Mouse (Mus musculus): ENCODE measurements around the gene Gm42517. TPM values are rescaled to one million over a fixed set of nuclear protein-coding genes. Genes with fewer than 3 reads are reported as not detected.

Gene Gm42517
- polyA plus RNA-seq (2015; fragmentation: Nextera tagmentation; extraction: Ambion mirVana) = not detected in 2 replicates

DNA sequence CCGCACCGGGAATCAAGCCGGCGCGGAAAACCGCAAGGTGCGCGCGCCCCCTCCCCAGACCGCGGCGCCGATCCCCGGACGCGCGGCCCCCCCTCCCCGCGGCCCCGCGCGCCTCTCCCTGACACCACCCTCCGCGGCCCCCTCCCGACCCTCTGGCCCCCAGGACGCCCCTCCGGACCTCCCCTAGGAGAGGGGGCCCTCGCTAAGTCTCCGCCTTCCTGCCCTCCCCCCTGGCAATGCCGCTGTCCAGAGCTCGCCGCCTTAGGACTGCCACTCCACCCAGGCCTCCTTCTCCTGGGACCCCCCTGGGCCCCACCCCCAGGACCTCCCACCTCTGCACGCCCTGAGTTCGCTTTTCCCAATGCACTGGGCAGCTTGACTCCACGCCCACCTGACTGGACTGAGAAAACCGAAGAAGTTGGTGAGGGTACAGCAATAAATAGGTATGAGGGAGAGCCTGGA is at the start of gene Gm42517:
TSS of gene Gm42517 (minus strand) at position 52 of the 462 bp plus-strand sequence.
- WGBS = 2% methylated on average over 19 of the region's 36 CpGs
- peak within 1 kb of the TSS; percentile 97 for H3K4me2 ChIP-seq

DNA sequence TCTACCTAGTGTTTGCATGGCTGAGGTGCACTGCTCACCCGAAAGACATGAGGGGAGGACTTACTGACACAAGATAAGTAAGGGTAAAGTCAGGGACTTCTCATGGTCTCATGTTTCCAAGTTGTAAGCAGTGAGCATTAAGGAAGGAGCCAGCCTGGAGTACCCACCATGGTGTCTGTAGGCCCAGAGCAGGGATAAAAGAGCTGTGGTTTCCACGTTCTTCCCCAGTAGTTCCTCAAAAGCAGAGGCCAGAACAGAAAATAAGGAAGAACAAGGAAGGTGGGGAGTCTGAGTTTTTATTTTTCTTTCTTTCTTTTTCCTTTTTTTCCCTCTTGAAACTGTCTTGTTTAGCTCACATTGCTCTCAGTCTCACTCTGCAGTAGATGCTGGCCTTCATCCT is 47.0 kb upstream of the Gm42517 start:
- WGBS = 65% methylated on average over 2 of the region's 2 CpGs
- H3K27ac ChIP-seq = no peak overlapping the region
- no peak overlapping the region for H3K9ac ChIP-seq
- no peaks in the 10 kb centered on the region for H3K9me3 ChIP-seq
- no peaks in the 10 kb centered on the region for H3K4me1 ChIP-seq
- H3K36me3 ChIP-seq = no peaks in the 10 kb centered on the region
- no peak overlapping the region for H3K4me3 ChIP-seq
- no peak overlapping the region for H3K4me2 ChIP-seq
- no peak for ATAC-seq (ENCODE audit: borderline replicate concordance, extremely low read depth, low FRiP score, low TSS enrichment)
- H3K27me3 ChIP-seq = no peaks in the 10 kb centered on the region

More for the DNA sequence above, at the start of gene Gm42517:
- peak; percentile 29; the same call in 1 of the 2 replicates for ATAC-seq (ENCODE audit: borderline replicate concordance, extremely low read depth, low FRiP score, low TSS enrichment)
- no peak within 1 kb of the TSS for H3K27ac ChIP-seq
- H3K27me3 ChIP-seq = peaks cover 97% of the 10 kb centered on the region
- H3K36me3 ChIP-seq = no peaks in the 10 kb centered on the region
- H3K9ac ChIP-seq = peak within 1 kb of the TSS; percentile 22; the same call in 1 of the 2 replicates
- H3K9me3 ChIP-seq = no peaks in the 10 kb centered on the region
- peaks cover 32% of the 10 kb centered on the region for H3K4me1 ChIP-seq
- H3K4me3 ChIP-seq = peak within 1 kb of the TSS; percentile 52

DNA sequence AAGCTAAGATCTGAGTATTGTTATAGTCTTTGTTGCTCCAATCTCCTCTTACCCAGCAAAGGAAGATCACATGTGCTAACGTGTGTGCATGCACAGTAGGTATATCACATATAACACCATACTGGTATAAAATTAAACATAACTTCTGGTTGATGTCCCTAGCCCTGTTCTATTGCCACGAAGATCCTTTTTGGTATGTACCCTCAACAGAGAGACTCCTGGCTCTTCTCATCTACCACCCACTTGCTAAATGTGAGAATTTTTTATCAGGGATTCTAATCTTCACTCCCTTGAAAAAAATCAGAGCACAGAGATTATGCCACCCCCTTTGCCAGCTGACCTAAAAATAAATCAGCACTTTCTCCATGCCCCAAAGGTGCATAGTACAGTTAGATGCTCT is 39.3 kb upstream of the Gm42517 start:
- 81% methylated on average over 2 of the region's 2 CpGs for WGBS
- ATAC-seq (ENCODE audit: borderline replicate concordance, extremely low read depth, low FRiP score, low TSS enrichment) = no peak
- Histone ChIP-seq H3K27ac (no peak overlapping the region), H3K9ac (no peak overlapping the region), H3K4me2 (no peak overlapping the region), H3K4me3 (no peak overlapping the region), H3K4me1 (no peaks in the 10 kb centered on the region), H3K9me3 (no peaks in the 10 kb centered on the region), H3K36me3 (no peaks in the 10 kb centered on the region), H3K27me3 (no peaks in the 10 kb centered on the region)

DNA sequence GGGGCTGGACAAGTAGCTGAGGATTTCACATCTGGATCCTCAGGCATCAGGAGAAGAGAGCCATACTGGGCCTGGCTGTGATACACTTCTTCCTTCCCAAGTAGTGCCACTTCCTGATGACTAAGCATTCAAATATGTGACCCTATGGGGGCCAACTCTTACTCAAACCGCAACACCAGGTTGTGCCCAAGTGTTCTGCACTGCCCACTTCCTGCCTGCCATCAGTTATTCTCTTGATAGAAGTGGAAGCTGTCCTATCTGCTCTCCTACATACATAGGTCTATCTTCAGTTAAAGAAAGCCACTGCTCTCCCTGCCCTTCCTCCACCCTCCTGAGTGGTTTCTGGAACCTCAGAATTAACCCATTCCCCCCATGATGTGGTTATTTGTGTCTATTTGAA is 37.7 kb upstream of the Gm42517 start:
- no peaks in the 10 kb centered on the region for H3K4me1 ChIP-seq

DNA sequence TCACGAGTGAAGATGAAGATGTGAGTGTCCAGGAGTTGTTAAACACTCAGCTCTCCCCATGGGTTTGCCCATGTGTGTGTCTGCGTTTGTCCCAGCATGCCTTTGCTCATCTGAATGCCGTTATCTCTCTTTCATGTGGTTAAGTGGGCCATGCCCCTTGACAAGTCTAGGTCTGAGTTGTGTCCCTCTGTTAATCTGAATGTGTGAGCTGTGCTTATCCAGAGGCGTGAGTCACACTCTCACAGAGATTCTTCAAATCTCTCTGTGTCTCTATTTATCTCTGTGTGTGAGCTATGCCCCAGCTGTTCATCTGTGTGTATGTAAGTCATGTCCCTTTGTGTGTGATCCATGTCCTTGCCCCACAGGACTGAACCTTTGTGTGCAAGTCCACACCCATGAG is 35.7 kb upstream of the Gm42517 start:
- 61% methylated on average over 4 of the region's 4 CpGs for WGBS
- no peaks in the 10 kb centered on the region for H3K4me1 ChIP-seq
- ATAC-seq (ENCODE audit: borderline replicate concordance, extremely low read depth, low FRiP score, low TSS enrichment) = no peak

More for the DNA sequence above, 37.7 kb upstream of the Gm42517 start:
- Histone ChIP-seq H3K4me2 (no peak overlapping the region), H3K36me3 (no peaks in the 10 kb centered on the region), H3K9me3 (no peaks in the 10 kb centered on the region), H3K27me3 (no peaks in the 10 kb centered on the region), H3K4me3 (no peak overlapping the region), H3K27ac (no peak overlapping the region), H3K9ac (no peak overlapping the region)
- ATAC-seq (ENCODE audit: borderline replicate concordance, extremely low read depth, low FRiP score, low TSS enrichment) = no peak
- 56% methylated on average over 1 of the region's 1 CpGs for WGBS

DNA sequence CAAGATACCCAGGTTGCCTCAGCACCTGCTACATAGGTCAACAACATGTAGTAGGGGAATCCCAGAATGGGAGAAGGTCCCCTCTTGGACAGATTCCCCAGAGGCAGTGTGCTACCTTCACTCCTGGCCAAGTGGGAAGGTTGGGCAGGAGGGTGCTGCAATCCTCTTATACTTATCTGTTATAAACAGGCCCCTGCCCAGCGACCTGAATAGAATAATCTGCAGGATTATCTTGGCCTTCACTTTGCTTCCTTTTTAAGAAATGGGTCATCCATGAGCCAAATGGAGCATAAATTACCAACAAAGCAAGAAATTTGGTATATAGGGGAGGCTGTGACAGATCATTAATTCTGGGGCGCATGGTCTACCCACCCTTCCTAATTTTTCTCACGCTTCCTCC is 22.0 kb upstream of the Gm42517 start:
- 67% methylated on average over 3 of the region's 3 CpGs for WGBS
- no peak for ATAC-seq (ENCODE audit: borderline replicate concordance, extremely low read depth, low FRiP score, low TSS enrichment)
- H3K27ac ChIP-seq = no peak overlapping the region

More for the DNA sequence above, 35.7 kb upstream of the Gm42517 start:
- Histone ChIP-seq H3K27me3 (no peaks in the 10 kb centered on the region), H3K27ac (no peak overlapping the region), H3K9ac (no peak overlapping the region), H3K4me3 (no peak overlapping the region), H3K9me3 (no peaks in the 10 kb centered on the region), H3K4me2 (no peak overlapping the region), H3K36me3 (no peaks in the 10 kb centered on the region)

DNA sequence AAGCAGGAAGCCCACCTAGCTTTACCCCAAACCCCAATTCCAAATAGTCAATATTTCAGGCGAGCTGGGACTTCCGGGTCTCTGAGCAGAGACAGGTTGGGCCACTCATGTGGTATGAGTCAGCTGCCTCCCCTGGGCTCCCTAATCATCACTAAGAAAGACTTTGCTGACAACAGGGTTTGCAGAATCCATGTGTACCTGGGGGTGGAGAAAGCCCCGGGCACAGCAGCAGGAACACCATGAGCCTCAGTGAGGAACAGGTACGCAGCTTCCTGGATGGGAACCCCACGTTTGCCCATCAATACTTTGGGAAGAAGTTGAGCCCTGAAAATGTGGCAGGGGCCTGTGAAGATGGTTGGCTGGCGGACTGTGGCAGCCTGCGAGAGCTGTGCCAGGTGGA is 20.5 kb upstream of the Gm42517 start, which contains the start of gene Pde6b:
TSS of gene Pde6b (plus strand) at position 191 of the 400 bp plus-strand sequence.
- Histone ChIP-seq H3K36me3 (no peaks in the 10 kb centered on the region), H3K4me1 (no peaks in the 10 kb centered on the region), H3K4me3 (no peak within 1 kb of the TSS), H3K9me3 (no peaks in the 10 kb centered on the region), H3K27me3 (no peaks in the 10 kb centered on the region), H3K9ac (no peak within 1 kb of the TSS), H3K4me2 (no peak within 1 kb of the TSS), H3K27ac (no peak within 1 kb of the TSS)
- WGBS = 69% methylated on average over 7 of the region's 7 CpGs
- ATAC-seq (ENCODE audit: borderline replicate concordance, extremely low read depth, low FRiP score, low TSS enrichment) = no peak

More for the DNA sequence above, 22.0 kb upstream of the Gm42517 start:
- Histone ChIP-seq H3K4me3 (no peak overlapping the region), H3K9me3 (no peaks in the 10 kb centered on the region), H3K27me3 (no peaks in the 10 kb centered on the region), H3K36me3 (no peaks in the 10 kb centered on the region), H3K4me1 (no peaks in the 10 kb centered on the region), H3K4me2 (no peak overlapping the region), H3K9ac (no peak overlapping the region)

DNA sequence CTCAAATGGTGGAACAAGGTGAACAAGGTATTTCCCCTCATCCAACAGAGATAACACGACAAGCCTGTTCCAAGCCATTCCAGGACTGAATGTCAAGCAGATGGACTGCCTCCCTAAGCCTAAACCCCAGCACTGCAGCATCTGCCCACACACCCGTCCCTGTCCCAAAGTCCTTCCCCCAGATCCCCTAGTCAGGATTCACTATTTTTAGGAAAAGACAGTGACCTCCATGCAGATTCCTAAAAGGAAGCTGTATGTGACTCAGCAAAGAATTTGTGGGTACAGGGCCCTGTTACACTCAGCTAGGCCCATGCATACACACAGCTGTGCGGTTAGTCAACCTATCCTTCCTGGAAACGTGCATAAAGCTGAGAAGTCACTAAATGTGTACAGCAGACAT is 18.7 kb upstream of the Gm42517 start:
- Histone ChIP-seq H3K36me3 (no peaks in the 10 kb centered on the region), H3K4me3 (no peak overlapping the region), H3K27me3 (no peaks in the 10 kb centered on the region), H3K27ac (no peak overlapping the region), H3K9me3 (no peaks in the 10 kb centered on the region), H3K4me1 (no peaks in the 10 kb centered on the region), H3K9ac (no peak overlapping the region), H3K4me2 (no peak overlapping the region)
- no peak for ATAC-seq (ENCODE audit: borderline replicate concordance, extremely low read depth, low FRiP score, low TSS enrichment)
- WGBS = 59% methylated on average over 4 of the region's 4 CpGs

DNA sequence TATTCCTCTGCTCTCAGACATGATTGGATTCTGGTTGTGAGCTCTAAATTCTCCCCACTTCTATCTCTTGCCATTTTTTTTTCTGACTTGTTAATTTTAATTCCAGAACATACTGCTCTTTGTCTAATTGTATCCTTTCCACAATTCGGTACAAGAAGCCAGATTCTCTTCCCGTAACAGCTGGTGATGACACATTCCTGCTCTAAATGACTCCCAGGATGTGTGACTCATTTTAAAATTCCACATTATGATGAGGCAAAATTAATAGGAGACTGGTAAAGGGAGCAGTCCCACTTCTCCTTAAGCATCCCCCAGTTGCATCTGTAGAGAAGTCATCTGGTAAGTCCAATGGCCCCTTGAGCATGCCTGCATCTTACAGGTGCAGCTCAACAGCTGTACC is 17.9 kb upstream of the Gm42517 start:
- 81% methylated on average over 2 of the region's 2 CpGs for WGBS
- no peaks in the 10 kb centered on the region for H3K4me1 ChIP-seq
- H3K36me3 ChIP-seq = no peaks in the 10 kb centered on the region
- no peak overlapping the region for H3K4me3 ChIP-seq
- H3K4me2 ChIP-seq = no peak overlapping the region
- no peaks in the 10 kb centered on the region for H3K27me3 ChIP-seq
- no peak for ATAC-seq (ENCODE audit: borderline replicate concordance, extremely low read depth, low FRiP score, low TSS enrichment)
- H3K9me3 ChIP-seq = no peaks in the 10 kb centered on the region
- no peak overlapping the region for H3K27ac ChIP-seq
- no peak overlapping the region for H3K9ac ChIP-seq

DNA sequence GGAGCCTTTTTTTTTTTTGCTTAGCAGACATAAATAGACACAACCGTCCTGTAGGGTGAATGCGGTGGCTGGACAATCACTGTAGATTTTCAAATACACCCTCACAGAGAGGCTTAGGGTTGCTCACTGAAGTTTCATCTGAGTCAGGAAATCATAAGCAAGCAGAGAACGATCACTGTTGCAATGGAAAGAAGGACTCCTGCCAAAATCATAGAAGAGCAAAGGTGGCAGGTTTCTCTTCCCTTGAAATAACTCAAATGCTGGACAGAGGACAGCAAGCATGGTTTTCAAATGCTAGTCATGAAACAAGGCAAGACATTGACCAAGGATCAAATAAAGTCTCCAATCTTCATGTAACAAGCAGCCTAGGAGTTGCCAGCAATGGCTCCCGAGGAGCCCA is 10.6 kb upstream of the Gm42517 start:
- 0 out of 2 replicates have a peak, but pooled peaks cover 2% of the 10 kb centered on the region for H3K27me3 ChIP-seq
- H3K9me3 ChIP-seq = no peaks in the 10 kb centered on the region
- no peak overlapping the region for H3K27ac ChIP-seq
- H3K36me3 ChIP-seq = no peaks in the 10 kb centered on the region
- no peak overlapping the region for H3K4me2 ChIP-seq
- H3K4me3 ChIP-seq = no peak overlapping the region
- H3K4me1 ChIP-seq = no peaks in the 10 kb centered on the region
- H3K9ac ChIP-seq = no peak overlapping the region
- 81% methylated on average over 4 of the region's 4 CpGs for WGBS
- no peak for ATAC-seq (ENCODE audit: borderline replicate concordance, extremely low read depth, low FRiP score, low TSS enrichment)

DNA sequence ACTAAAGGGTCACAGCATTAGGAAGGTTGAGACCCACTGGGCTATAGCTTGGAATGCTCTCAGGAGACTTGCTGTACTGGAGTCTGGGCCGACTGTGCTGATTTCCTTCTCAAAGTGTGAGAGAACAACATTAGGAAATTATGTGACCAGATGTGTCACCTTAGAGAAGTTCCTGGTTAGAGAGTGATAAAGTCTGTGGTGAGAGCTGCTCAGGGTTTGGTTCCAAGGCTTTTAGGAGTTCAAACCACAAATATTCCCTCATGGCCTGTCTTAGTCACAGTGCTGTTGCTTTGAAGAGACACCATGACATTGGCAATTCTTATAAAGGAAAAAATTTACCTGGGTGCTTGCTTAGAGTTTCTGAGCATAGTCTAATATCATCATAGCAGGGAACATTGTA is 8.3 kb upstream of the Gm42517 start:
- no peaks in the 10 kb centered on the region for H3K4me1 ChIP-seq
- no peak overlapping the region for H3K4me3 ChIP-seq
- H3K36me3 ChIP-seq = no peaks in the 10 kb centered on the region
- H3K27me3 ChIP-seq = peaks cover 22% of the 10 kb centered on the region
- H3K4me2 ChIP-seq = no peak overlapping the region
- WGBS = 62% methylated on average over 1 of the region's 1 CpGs
- ATAC-seq (ENCODE audit: borderline replicate concordance, extremely low read depth, low FRiP score, low TSS enrichment) = no peak
- no peaks in the 10 kb centered on the region for H3K9me3 ChIP-seq
- no peak overlapping the region for H3K27ac ChIP-seq
- H3K9ac ChIP-seq = no peak overlapping the region

DNA sequence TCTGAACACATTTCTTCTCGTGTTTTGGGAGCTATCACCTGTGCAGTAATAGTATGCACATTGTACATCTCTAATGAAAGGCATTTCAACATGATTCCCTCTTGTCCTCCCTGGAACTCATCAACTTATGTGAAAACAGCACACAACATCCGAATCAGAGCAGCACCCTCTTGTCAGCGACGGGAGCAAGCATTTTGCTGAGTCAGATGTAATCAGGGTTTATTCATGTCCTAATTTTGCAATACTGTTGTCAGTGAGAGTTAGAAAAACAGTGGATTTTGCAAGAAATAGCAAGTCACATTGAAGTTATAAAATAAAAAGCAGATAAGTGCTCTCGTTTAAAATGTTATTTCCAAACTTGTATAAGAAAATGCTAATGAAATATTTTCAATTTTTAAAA is 6.4 kb upstream of the Gm42517 start:
- 62% methylated on average over 5 of the region's 5 CpGs for WGBS
- H3K27me3 ChIP-seq = peaks cover 42% of the 10 kb centered on the region

DNA sequence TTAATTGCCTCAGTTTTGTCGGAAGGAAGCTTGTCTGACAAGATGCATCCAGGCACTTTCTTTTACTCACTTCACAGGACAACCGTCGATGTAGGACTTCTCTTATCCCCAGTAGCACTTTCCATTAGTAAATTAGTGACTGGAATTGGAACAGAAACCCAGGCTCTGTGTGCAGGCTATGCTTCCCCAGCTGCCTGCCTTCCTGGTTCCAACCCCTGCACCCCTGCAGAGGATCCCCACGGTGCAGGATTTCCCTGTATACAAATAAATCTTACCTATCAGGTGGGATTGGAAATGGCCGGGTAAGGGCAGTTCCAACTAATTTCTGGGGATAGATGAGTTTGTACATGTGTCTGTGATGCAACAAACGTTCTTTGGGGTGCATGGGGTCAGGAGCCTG is 2.2 kb upstream of the Gm42517 start:
- Histone ChIP-seq H3K4me2 (no peak overlapping the region), H3K9ac (no peak overlapping the region), H3K27me3 (peaks cover 83% of the 10 kb centered on the region), H3K4me3 (no peak overlapping the region), H3K9me3 (no peaks in the 10 kb centered on the region), H3K36me3 (no peaks in the 10 kb centered on the region), H3K4me1 (peaks cover 32% of the 10 kb centered on the region), H3K27ac (no peak overlapping the region)
- WGBS = 3% methylated on average over 6 of the region's 6 CpGs
- no peak for ATAC-seq (ENCODE audit: borderline replicate concordance, extremely low read depth, low FRiP score, low TSS enrichment)

More for the DNA sequence above, 6.4 kb upstream of the Gm42517 start:
- no peaks in the 10 kb centered on the region for H3K9me3 ChIP-seq
- no peak overlapping the region for H3K4me3 ChIP-seq
- no peak for ATAC-seq (ENCODE audit: borderline replicate concordance, extremely low read depth, low FRiP score, low TSS enrichment)
- H3K9ac ChIP-seq = no peak overlapping the region
- no peak overlapping the region for H3K27ac ChIP-seq
- no peak overlapping the region for H3K4me2 ChIP-seq
- peaks cover 6% of the 10 kb centered on the region for H3K4me1 ChIP-seq
- no peaks in the 10 kb centered on the region for H3K36me3 ChIP-seq

Data from lung, embryonic 15.5 days (tissue).